Mouse (Mus musculus) frontal cortex, postnatal 36 days (tissue): Measurements from ENCODE around the gene Rtraf.

Experiments
- DNase-seq, 2 experiments: peaks; one replicate each; pipeline ENCODE4 v3.0.0; 2022; ENCODE audit warnings: low spot score in 2 of 2

The Rtraf gene

GRCm38 (mm10) chr14:19800485-19800884 lies 23.1 kb downstream of the Rtraf start:
- no peak for DNase-seq

- no peak for DNase-seq
Measured at GRCm38 (mm10) chr14:19796541-19797304, 26.9 kb downstream of the Rtraf start.

- DNase-seq = no peak
Measured at GRCm38 (mm10) chr14:19794881-19795280, 28.7 kb downstream of the Rtraf start.

GRCm38 (mm10) chr14:19788443-19788842 lies 35.2 kb downstream of the Rtraf start:
- DNase-seq = no peak

- DNase-seq = no peak
Measured at GRCm38 (mm10) chr14:19785797-19786588, 37.6 kb downstream of the Rtraf start.

- DNase-seq = no peak
Measured at GRCm38 (mm10) chr14:19777945-19778344, 45.7 kb downstream of the Rtraf start.

GRCm38 (mm10) chr14:19777365-19777764 lies 46.3 kb downstream of the Rtraf start:
- DNase-seq = no peak

GRCm38 (mm10) chr14:19776890-19777289 lies 46.7 kb downstream of the Rtraf start:
- peak in 1 of 2 experiments; percentile 11 for DNase-seq

- DNase-seq = no peak
Measured at GRCm38 (mm10) chr14:19776179-19776578, 47.4 kb downstream of the Rtraf start.

- no peak for DNase-seq
Measured at GRCm38 (mm10) chr14:19775491-19775890, 48.1 kb downstream of the Rtraf start.

- no peak for DNase-seq
Measured at GRCm38 (mm10) chr14:19774036-19774628, 49.5 kb downstream of the Rtraf start.

GRCm38 (mm10) chr14:19771173-19771572 lies 52.5 kb downstream of the Rtraf start:
- DNase-seq = no peak

GRCm38 (mm10) chr14:19769441-19770200 lies 54.0 kb downstream of the Rtraf start:
- no peak for DNase-seq

- DNase-seq = no peak
Measured at GRCm38 (mm10) chr14:19768648-19769047, 55.0 kb downstream of the Rtraf start.

GRCm38 (mm10) chr14:19766380-19766649 lies 57.3 kb downstream of the Rtraf start:
- no peak for DNase-seq

- no peak for DNase-seq
Measured at GRCm38 (mm10) chr14:19765539-19766379, 57.9 kb downstream of the Rtraf start.

GRCm38 (mm10) chr14:19764331-19764730 lies 59.3 kb downstream of the Rtraf start:
- DNase-seq = no peak

- DNase-seq = no peak
Measured at GRCm38 (mm10) chr14:19763527-19763926, 60.1 kb downstream of the Rtraf start.

- DNase-seq = no peak
Measured at GRCm38 (mm10) chr14:19762014-19762413, 61.6 kb downstream of the Rtraf start.
